Mouse (Mus musculus) limb, embryonic 14.5 days (tissue): ENCODE data around the gene Gng12. TPM values are rescaled to one million over a fixed set of nuclear protein-coding genes. Genes with fewer than 3 reads are reported as not detected.

Experiments used
- ATAC-seq: fragments of 200-750 bp; cut with Nextera tagmentation; 2 replicates; pipeline ENCODE4 v1.8.0; 2017; ENCODE audit warnings: low read depth, moderate number of reproducible peaks, moderate TSS enrichment; ENCODE audit not compliant: low FRiP score
- DNase-seq: peaks from one replicate; pipeline ENCODE4 v3.0.0-alpha.2; 2015; ENCODE audit warnings: low spot score
- H3K27ac ChIP-seq: fragments of 300-500 bp; sonication (generic); replicated peaks from 2 replicates; pipeline ENCODE4 v1.5.1; 2014; ENCODE audit warnings: low read depth, mild to moderate bottlenecking, low read length, moderate library complexity, mixed read lengths
- H3K27me3 ChIP-seq: fragments of 300-500 bp; sonication (generic); 2 replicates; pipeline ENCODE4 v1.6.1; 2014; ENCODE audit warnings: low read length, mixed read lengths; ENCODE audit not compliant: control insufficient read depth, insufficient read depth
- H3K36me3 ChIP-seq: fragments of 300-500 bp; sonication (generic); 2 replicates; pipeline ENCODE4 v1.6.1; 2014; ENCODE audit warnings: mild to moderate bottlenecking, low read length, moderate library complexity, mixed read lengths; ENCODE audit not compliant: control insufficient read depth, insufficient read depth
- H3K4me1 ChIP-seq: fragments of 300-500 bp; sonication (generic); 2 replicates; pipeline ENCODE4 v1.6.1; 2014; ENCODE audit warnings: antibody characterized with exemption, low read length, mixed read lengths; ENCODE audit not compliant: control insufficient read depth, insufficient read depth
- H3K4me2 ChIP-seq: fragments of 300-500 bp; sonication (generic); replicated peaks from 2 replicates; pipeline ENCODE4 v1.6.1; 2014; ENCODE audit warnings: low read depth, mild to moderate bottlenecking, low read length, moderate library complexity; ENCODE audit not compliant: severe bottlenecking
- H3K4me3 ChIP-seq: fragments of 300-500 bp; sonication (generic); replicated peaks from 2 replicates; pipeline ENCODE4 v1.5.1; 2014; ENCODE audit warnings: low read length
- H3K9ac ChIP-seq: fragments of 300-500 bp; sonication (generic); 2 replicates; pipeline ENCODE4 v1.6.1; 2014; ENCODE audit warnings: mild to moderate bottlenecking, low read depth, low read length, moderate library complexity; ENCODE audit not compliant: severe bottlenecking
- H3K9me3 ChIP-seq: fragments of 300-500 bp; sonication (generic); 2 replicates; pipeline ENCODE4 v1.6.1; 2016; ENCODE audit warnings: low read length; ENCODE audit not compliant: control insufficient read depth
- POLR2A ChIP-seq: fragments of 200-500 bp; IDR thresholded peaks from 2 replicates; pipeline ENCODE4 v1.8.0; 2012; ENCODE audit warnings: inconsistent platforms, mild to moderate bottlenecking, moderate library complexity, borderline replicate concordance; ENCODE audit not compliant: insufficient read depth, insufficient read length; ENCODE audit errors: extremely low read depth
- WGBS: fragments of 180-500 bp; shearing (Covaris S2); extraction: QIAGEN DNeasy Blood & Tissue Kit; methylation state at CpG from one replicate; pipeline ENCODE4 v1.1.7; 2014; 5-methylcytosine and 5-hydroxymethylcytosine counted together
- polyA plus RNA-seq, 2 experiments: library from polyadenylated mRNA; depleted of rRNA in 1 of 2; stranded (reverse) in 1 of 2; unstranded in 1 of 2; fragments of >200 nt; fragmentation: Nextera tagmentation in 1 of 2; extraction: Ambion mirVana in 1 of 2; gene quantifications; 2 replicates each; pipeline versions ENCODE4 v1.2.1 to v1.2.3; 2012 to 2014

Gng12 gene
- polyA plus RNA-seq, 2 experiments: 39.3 to 107 TPM

GRCm38 (mm10) chr6:66998645-66999044, 102.4 kb downstream of the Gng12 start:
- Histone ChIP-seq H3K9me3 (no peaks in the 10 kb centered on the region), H3K27ac (no peak overlapping the region), H3K4me2 (no peak overlapping the region), H3K4me1 (no peaks in the 10 kb centered on the region; the same call in 1 of the 2 replicates), H3K36me3 (no peaks in the 10 kb centered on the region), H3K9ac (no peak overlapping the region), H3K27me3 (no peaks in the 10 kb centered on the region), H3K4me3 (no peak overlapping the region)
- no peak for TF ChIP-seq POLR2A
- 80% methylated on average over 2 of the region's 2 CpGs for WGBS
- DNase-seq: no peak
- ATAC-seq: no peak

DNA sequence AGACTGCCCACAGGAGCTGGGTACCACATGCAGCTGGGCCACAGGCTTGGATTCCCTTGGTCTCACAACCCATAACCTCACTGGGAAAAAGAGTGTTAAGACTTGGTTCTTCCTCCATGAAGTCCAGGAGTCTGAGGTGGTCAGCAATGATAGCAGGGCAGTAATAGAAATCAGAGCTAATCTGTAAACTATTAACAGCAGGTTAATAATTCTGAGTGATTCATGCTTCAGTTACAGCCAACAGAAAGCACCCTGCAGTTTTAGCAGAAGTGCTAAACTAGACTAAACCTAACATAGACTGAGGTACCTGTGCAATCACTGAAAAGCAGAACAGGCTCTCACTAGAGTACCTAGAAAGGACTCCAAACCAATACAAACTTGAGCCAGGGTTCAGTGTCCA, 103.6 kb downstream of the Gng12 start:
- no peak overlapping the region for H3K4me2 ChIP-seq
- DNase-seq: no peak
- no peaks in the 10 kb centered on the region for H3K36me3 ChIP-seq
- ATAC-seq: no peak
- H3K9ac ChIP-seq: no peak overlapping the region
- H3K27ac ChIP-seq: no peak overlapping the region
- H3K4me1 ChIP-seq: no peaks in the 10 kb centered on the region; the same call in 1 of the 2 replicates
- no peaks in the 10 kb centered on the region for H3K9me3 ChIP-seq
- no peak overlapping the region for H3K4me3 ChIP-seq
- H3K27me3 ChIP-seq: no peaks in the 10 kb centered on the region
- TF ChIP-seq POLR2A: no peak

DNA sequence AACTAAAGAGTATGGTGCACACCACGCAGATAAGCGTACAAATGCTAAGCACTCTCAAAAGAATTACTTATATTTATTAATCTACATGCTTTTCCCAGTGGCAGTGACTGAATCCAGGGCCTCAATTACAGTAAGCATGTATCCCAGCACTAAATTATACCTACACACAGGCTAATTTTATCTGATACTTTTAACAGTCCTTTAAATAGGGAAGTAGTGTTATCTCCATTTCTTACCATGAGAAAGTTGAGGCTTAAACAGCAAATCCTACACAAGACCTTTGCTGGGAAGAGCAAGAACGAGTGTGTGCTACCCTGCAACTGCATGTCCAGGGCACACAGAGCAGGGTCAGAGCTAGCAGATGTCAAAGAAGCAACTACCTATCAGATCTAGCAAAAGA, 113.7 kb downstream of the Gng12 start:
- Histone ChIP-seq H3K9me3 (no peaks in the 10 kb centered on the region), H3K9ac (no peak overlapping the region), H3K4me1 (no peaks in the 10 kb centered on the region), H3K36me3 (no peaks in the 10 kb centered on the region), H3K4me3 (no peak overlapping the region), H3K27me3 (no peaks in the 10 kb centered on the region), H3K27ac (no peak overlapping the region), H3K4me2 (no peak overlapping the region)
- ATAC-seq (no peak), DNase-seq (no peak)
- 93% methylated on average over 3 of the region's 3 CpGs for WGBS
- no peak for TF ChIP-seq POLR2A

GRCm38 (mm10) chr6:67010370-67011216, 114.4 kb downstream of the Gng12 start:
- Histone ChIP-seq H3K9ac (no peak overlapping the region), H3K27ac (no peak overlapping the region), H3K36me3 (no peaks in the 10 kb centered on the region), H3K4me2 (no peak overlapping the region), H3K4me1 (0 out of 2 replicates have a peak, but pooled peaks cover under 1% of the 10 kb centered on the region), H3K9me3 (no peaks in the 10 kb centered on the region), H3K27me3 (no peaks in the 10 kb centered on the region), H3K4me3 (no peak overlapping the region)
- DNase-seq (no peak), ATAC-seq (no peak)
- TF ChIP-seq POLR2A: no peak
- 47% methylated on average over 7 of the region's 7 CpGs for WGBS

DNA sequence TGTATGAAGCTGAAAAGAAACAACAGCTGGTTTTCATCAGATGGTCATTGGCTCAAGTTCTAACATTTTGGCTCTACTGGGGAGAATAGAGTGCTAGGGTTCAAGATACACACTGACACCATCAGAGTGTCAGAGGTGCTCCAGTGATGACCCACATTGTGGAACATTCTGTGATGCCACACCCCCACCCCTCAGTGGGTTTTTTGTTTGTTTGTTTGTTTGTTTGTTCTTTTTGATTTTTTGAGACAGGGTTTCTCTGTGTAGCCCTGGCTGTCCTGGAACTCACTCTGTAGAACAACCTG, 115.0 kb downstream of the Gng12 start:
- no peak overlapping the region for H3K4me2 ChIP-seq
- H3K9ac ChIP-seq: no peak overlapping the region
- no peak for ATAC-seq
- no peak overlapping the region for H3K4me3 ChIP-seq
- no peaks in the 10 kb centered on the region for H3K9me3 ChIP-seq
- no peaks in the 10 kb centered on the region for H3K36me3 ChIP-seq
- TF ChIP-seq POLR2A: no peak
- H3K27me3 ChIP-seq: no peaks in the 10 kb centered on the region
- DNase-seq: no peak
- H3K4me1 ChIP-seq: peaks cover 6% of the 10 kb centered on the region; the same call in 1 of the 2 replicates
- no peak overlapping the region for H3K27ac ChIP-seq
